Comparison of ENCODE assay signal across 8 mouse cellular contexts in the genomic region with DNA sequence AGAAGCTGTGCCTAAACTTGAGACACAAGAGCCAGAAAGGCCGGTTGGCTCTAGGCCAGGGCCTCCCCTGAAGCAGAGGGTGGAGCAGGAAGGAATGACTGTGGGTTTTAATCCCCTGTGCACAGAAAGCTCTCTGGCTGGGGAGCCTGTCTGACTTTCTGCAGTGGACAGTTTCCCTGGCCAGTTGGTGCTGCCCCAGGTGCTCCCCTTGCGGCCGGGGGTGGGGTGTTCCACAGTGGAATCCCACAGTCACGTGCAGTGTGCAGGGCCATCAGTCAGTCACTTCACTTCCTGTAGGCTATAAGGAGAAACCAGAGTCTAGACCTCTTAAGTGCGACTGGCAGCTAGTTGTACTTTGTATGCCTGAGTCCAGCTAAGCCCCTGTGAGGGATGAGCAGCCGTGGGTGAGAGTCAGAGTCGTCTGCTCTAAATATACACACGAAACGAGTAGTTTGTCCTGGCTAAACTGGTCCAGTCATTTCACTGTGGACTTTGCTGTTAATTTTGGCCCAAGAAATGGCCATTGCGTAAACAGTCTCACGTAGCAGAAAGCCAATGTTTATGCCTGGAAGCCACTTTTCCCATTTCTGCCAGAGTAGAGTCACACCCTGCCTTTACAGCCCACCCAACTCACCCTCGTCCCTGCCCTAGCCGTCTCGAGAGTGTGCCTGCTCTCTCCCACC. TPM values are rescaled to one million over a fixed set of nuclear protein-coding genes. Genes with fewer than 3 reads are reported as not detected.
A peak's percentile ranks its signal among the peaks of the same experiment; 100 is the strongest.
DNase-seq lines count a peak whose midpoint lies in the region; ATAC-seq and TF ChIP-seq lines count a peak whose summit lies in the region.

No protein-coding gene starts in this region.

- no peaks in the 10 kb centered on the region for H3K36me3 ChIP-seq in CH12.LX (replicated peaks in 1 of 2; ENCODE audit: control insufficient read depth in 1 of 2, insufficient read depth in 1 of 2, low read length in 1 of 2)
- no peaks in the 10 kb centered on the region for H3K36me3 ChIP-seq in heart, embryonic 13.5 days
- no peaks in the 10 kb centered on the region for H3K36me3 ChIP-seq in limb, embryonic 14.5 days (ENCODE audit: control insufficient read depth, insufficient read depth, low read length)

- no peaks in the 10 kb centered on the region for H3K79me2 ChIP-seq in CH12.LX (replicated peaks; ENCODE audit: control insufficient read depth, extremely low read depth, insufficient read depth, poor library complexity, severe bottlenecking)

- peaks cover 15 to 22% of the 10 kb centered on the region in 2 experiments for H3K4me1 ChIP-seq in CH12.LX (ENCODE audit: control insufficient read depth in 1 of 2, insufficient read depth in 2 of 2)
- H3K4me1 ChIP-seq in heart, embryonic 13.5 days, result peaks cover 11% of the 10 kb centered on the region
- H3K4me1 ChIP-seq in limb, embryonic 14.5 days (ENCODE audit: control insufficient read depth, insufficient read depth, low read length), result peaks cover 9% of the 10 kb centered on the region

- no peak; the same call in 1 of the 2 replicates for ATAC-seq in heart, embryonic 13.5 days (ENCODE audit: extremely low read depth, insufficient number of reproducible peaks, low FRiP score, low TSS enrichment)
- ATAC-seq in limb, embryonic 14.5 days (ENCODE audit: low FRiP score, low read depth), result peak; percentile 26; the same call in 1 of the 2 replicates

- TF ChIP-seq CTCF in CH12.LX (conservative IDR thresholded peaks at IDR 0.05 in 1 of 2, IDR thresholded peaks at IDR 0.05 in 1 of 2; ENCODE audit: low read depth in 2 of 2, low read length in 2 of 2), result no peak

- no peaks in the 10 kb centered on the region for H3K27me3 ChIP-seq in CH12.LX (replicated peaks)
- no peaks in the 10 kb centered on the region for H3K27me3 ChIP-seq in heart, embryonic 13.5 days (replicated peaks)
- H3K27me3 ChIP-seq in limb, embryonic 14.5 days (ENCODE audit: control insufficient read depth, insufficient read depth, low read length), result no peaks in the 10 kb centered on the region

- H3K4me2 ChIP-seq in CH12.LX (ENCODE audit: insufficient read depth, low read depth, poor library complexity, severe bottlenecking), result no peak overlapping the region
- H3K4me2 ChIP-seq in heart, embryonic 13.5 days, result 0 out of 2 replicates have a peak overlapping the region, but pooled peaks have one; percentile 20
- no peak overlapping the region for H3K4me2 ChIP-seq in limb, embryonic 14.5 days (replicated peaks; ENCODE audit: low read depth, low read length, severe bottlenecking)

- dilution Hi-C loops in CH12.LX (cut with MboI; ENCODE audit: extremely low pct_ligation_motif_present, extremely low pct_unique_long_range_greater_than_20kb, low sequenced_read_pairs), result no loop called here

- H3K4me3 ChIP-seq in CH12.LX (replicated peaks in 1 of 3; ENCODE audit: low read depth in 2 of 3, low read length in 2 of 3, poor library complexity in 1 of 3), result no peak overlapping the region
- no peak overlapping the region for H3K4me3 ChIP-seq in heart, embryonic 13.5 days
- H3K4me3 ChIP-seq in limb, embryonic 14.5 days (replicated peaks; ENCODE audit: low read length), result no peak overlapping the region

- no peak for TF ChIP-seq EP300 in CH12.LX (IDR thresholded peaks at IDR 0.05; ENCODE audit: low read length)

- no peak for TF ChIP-seq RAD21 in CH12.LX (IDR thresholded peaks at IDR 0.05; ENCODE audit: low read depth, low read length)

- H3K9me3 ChIP-seq in CH12.LX (replicated peaks; ENCODE audit: low read length), result no peaks in the 10 kb centered on the region
- no peaks in the 10 kb centered on the region for H3K9me3 ChIP-seq in heart, embryonic 13.5 days
- H3K9me3 ChIP-seq in limb, embryonic 14.5 days (ENCODE audit: control insufficient read depth, low read length), result no peaks in the 10 kb centered on the region

- WGBS in heart, embryonic 13.5 days, result 38% methylated on average over 14 of the region's 14 CpGs
- 42% methylated on average over 14 of the region's 14 CpGs for WGBS in limb, embryonic 14.5 days

- no peak overlapping the region for H3K27ac ChIP-seq in CH12.LX (ENCODE audit: insufficient read depth, low read depth)
- 0 out of 2 replicates have a peak overlapping the region, but pooled peaks have one; percentile 12 for H3K27ac ChIP-seq in heart, embryonic 13.5 days (replicated peaks)
- H3K27ac ChIP-seq in limb, embryonic 14.5 days (replicated peaks; ENCODE audit: low read depth, low read length), result no peak overlapping the region

- no peak for TF ChIP-seq POLR2A in CH12.LX (IDR thresholded peaks at IDR 0.05; ENCODE audit: low read depth, low read length)
- no peak for TF ChIP-seq POLR2A in limb, embryonic 14.5 days (IDR thresholded peaks at IDR 0.05; ENCODE audit: borderline replicate concordance, extremely low read depth, insufficient read depth, insufficient read length)

- no peak overlapping the region for H3K9ac ChIP-seq in CH12.LX (ENCODE audit: insufficient read depth, low read depth)
- H3K9ac ChIP-seq in heart, embryonic 13.5 days, result 0 out of 2 replicates have a peak overlapping the region, but pooled peaks have one; percentile 19
- no peak overlapping the region for H3K9ac ChIP-seq in limb, embryonic 14.5 days (ENCODE audit: low read depth, low read length, severe bottlenecking)

- peak; percentile 29 for DNase-seq in layer of hippocampus, adult 9-10 months (ENCODE audit: low spot score)
- no peak for DNase-seq in layer of hippocampus, postnatal 25 days (ENCODE audit: extremely low spot score in 1 of 2, low spot score in 1 of 2)
- DNase-seq in CH12.LX (ENCODE audit: extremely low read depth), result peak; percentile 17
- peak; percentile 9 for DNase-seq in brain, adult 2 months (ENCODE audit: low read depth, low spot score)
- peak; percentile 47 for DNase-seq in limb, embryonic 14.5 days (ENCODE audit: low spot score)
- peak; percentile 12 for DNase-seq in yolk sac, embryonic 10.5 days (ENCODE audit: low spot score)
- no peak for DNase-seq in thymus, adult 18-20 months

- in situ Hi-C loops in CH12.LX (cut with MboI; ENCODE audit: low pct_ligation_motif_present, low pct_unique_long_range_greater_than_20kb, low sequenced_read_pairs), result no loop called here

TF ChIP-seq in CH12.LX, 34 proteins besides CTCF, POLR2A, EP300 and RAD21:
- 0 out of 2 replicates have a peak, but pooled peaks have one; percentile 19 for TF ChIP-seq MAX (IDR thresholded peaks at IDR 0.05; ENCODE audit: low read length)
- TF ChIP-seq USF2 (conservative IDR thresholded peaks at IDR 0.05; ENCODE audit: low read depth, low read length), result no peak
- TF ChIP-seq KAT2A (IDR thresholded peaks at IDR 0.05; ENCODE audit: insufficient replicate concordance, low read length), result no peak
- no peak for TF ChIP-seq SIN3A (IDR thresholded peaks at IDR 0.05; ENCODE audit: low read length)
- no peak for TF ChIP-seq CHD1 (IDR thresholded peaks at IDR 0.05; ENCODE audit: low read depth, low read length)
- peak; percentile 92 for TF ChIP-seq BHLHE40 (IDR thresholded peaks at IDR 0.05; ENCODE audit: low read depth, low read length)
- no peak for TF ChIP-seq ZNF384 (IDR thresholded peaks at IDR 0.05; ENCODE audit: low read depth, low read length)
- TF ChIP-seq IRF4 (IDR thresholded peaks at IDR 0.05; ENCODE audit: low read depth, low read length), result no peak
- no peak for TF ChIP-seq NELFE (IDR thresholded peaks at IDR 0.05; ENCODE audit: low read depth, low read length)
- no peak for TF ChIP-seq POLR2AphosphoS2 (IDR thresholded peaks at IDR 0.05; ENCODE audit: low read depth, low read length)
- TF ChIP-seq UBTF (IDR thresholded peaks at IDR 0.05; ENCODE audit: low read depth, low read length), result no peak
- TF ChIP-seq E2F4 (IDR thresholded peaks at IDR 0.05; ENCODE audit: insufficient replicate concordance, low read depth, low read length), result no peak
- TF ChIP-seq HCFC1 (IDR thresholded peaks at IDR 0.05; ENCODE audit: low read depth, low read length), result no peak
- TF ChIP-seq TCF12 (IDR thresholded peaks at IDR 0.05; ENCODE audit: low read depth, low read length), result no peak
- TF ChIP-seq ZMIZ1 (IDR thresholded peaks at IDR 0.05; ENCODE audit: low read depth, low read length), result no peak
- no peak for TF ChIP-seq CHD2 (IDR thresholded peaks at IDR 0.05; ENCODE audit: low read length)
- TF ChIP-seq JUN (IDR thresholded peaks at IDR 0.05; ENCODE audit: insufficient read depth, low read depth, low read length), result no peak
- no peak for TF ChIP-seq ZKSCAN1 (IDR thresholded peaks at IDR 0.05; ENCODE audit: borderline replicate concordance, low read depth, low read length)
- TF ChIP-seq SMC3 (IDR thresholded peaks at IDR 0.05; ENCODE audit: low read depth, low read length), result no peak
- TF ChIP-seq PAX5 (IDR thresholded peaks at IDR 0.05; ENCODE audit: low read length), result no peak
- peak; percentile 18; the same call in 1 of the 2 replicates for TF ChIP-seq USF1 (IDR thresholded peaks at IDR 0.05; ENCODE audit: low read depth, low read length)
- TF ChIP-seq MEF2A (IDR thresholded peaks at IDR 0.05; ENCODE audit: borderline replicate concordance, low read depth, low read length), result no peak
- no peak for TF ChIP-seq GABPA (IDR thresholded peaks at IDR 0.05; ENCODE audit: insufficient replicate concordance, low read depth, low read length)
- no peak for TF ChIP-seq TBP (conservative IDR thresholded peaks at IDR 0.05; ENCODE audit: low read depth, low read length)
- TF ChIP-seq JUND (conservative IDR thresholded peaks at IDR 0.05; ENCODE audit: low read depth, low read length), result no peak
- no peak for TF ChIP-seq ELF1 (IDR thresholded peaks at IDR 0.05; ENCODE audit: low read depth, low read length)
- TF ChIP-seq ETS1 (conservative IDR thresholded peaks at IDR 0.05; ENCODE audit: low read depth, low read length), result peak; percentile 50; the same call in 1 of the 2 replicates
- TF ChIP-seq MAZ (IDR thresholded peaks at IDR 0.05; ENCODE audit: low read depth, low read length), result no peak
- no peak for TF ChIP-seq RCOR1 (conservative IDR thresholded peaks at IDR 0.05; ENCODE audit: low read depth, low read length)
- no peak for TF ChIP-seq NRF1 (IDR thresholded peaks at IDR 0.05; ENCODE audit: low read depth, low read length)
- no peak; the same call in 1 of the 2 replicates for TF ChIP-seq MXI1 (IDR thresholded peaks at IDR 0.05; ENCODE audit: low read depth, low read length)
- no peak for TF ChIP-seq MYC (IDR thresholded peaks at IDR 0.05; ENCODE audit: low read depth, low read length)

RNA-seq across cellular contexts. Expression of gene Trpm1, which starts 38.8 kb away (rescaled TPM):
- total RNA-seq in layer of hippocampus, postnatal 25 days (2021), result under 1 TPM; 0.27 to 0.35 TPM
- total RNA-seq in CH12.LX (2012; rRNA removed), result 5.0 and 5.9 TPM in 2 replicates
- 5.9 and 6.1 TPM in 2 replicates for total RNA-seq in CH12.LX (2014; rRNA removed)
- polyA plus RNA-seq in CH12.LX (2012; ENCODE audit: insufficient read length, low read depth), result 10.7 and 12.5 TPM in 2 replicates
- 0.16 TPM in 1 of 2 replicates, not detected in the other for polyA plus RNA-seq in heart, embryonic 13.5 days (2015; fragmentation: Nextera tagmentation; extraction: Ambion mirVana)
- 0.52 and 1.1 TPM in 2 replicates for polyA plus RNA-seq in limb, embryonic 14.5 days (2012; rRNA removed)
- polyA plus RNA-seq in limb, embryonic 14.5 days (2014; fragmentation: Nextera tagmentation; extraction: Ambion mirVana), result 0.33 and 0.85 TPM in 2 replicates

Comparison
In these comparisons a context has a peak if more than half of its experiments do, and no peak if none do; other contexts are left out.
1. DNase-seq: peak in layer of hippocampus, adult 9-10 months (single experiment), CH12.LX (single experiment), brain, adult 2 months (single experiment), limb, embryonic 14.5 days (single experiment) and yolk sac, embryonic 10.5 days (single experiment); none in layer of hippocampus, postnatal 25 days (0 of 2) and thymus, adult 18-20 months (0 of 2).